Mouse (Mus musculus) large intestine, adult 2 months (tissue): ENCODE measurements around the gene Ncapd3. TPM values are rescaled to one million over a fixed set of nuclear protein-coding genes. Genes with fewer than 3 reads are reported as not detected.
A peak's percentile ranks its signal among the peaks of the same experiment; 100 is the strongest.

Source experiments
- DNase-seq: peaks from one replicate; pipeline ENCODE4 v3.0.0-alpha.2; 2012; ENCODE audit warnings: low read depth, low spot score
- WGBS: fragments of 180-500 bp; shearing (Covaris S2); methylation state at CpG from one replicate; pipeline ENCODE4 v1.1.7; 2018; 5-methylcytosine and 5-hydroxymethylcytosine counted together
- polyA plus RNA-seq: library from polyadenylated mRNA; depleted of rRNA; stranded (reverse); fragments of >200 nt; gene quantifications from 2 replicates; pipeline ENCODE4 v1.2.3, GENCODE M21; 2012; rRNA removed

The Ncapd3 gene
- 9.5 and 13.3 TPM in 2 replicates for polyA plus RNA-seq

DNA sequence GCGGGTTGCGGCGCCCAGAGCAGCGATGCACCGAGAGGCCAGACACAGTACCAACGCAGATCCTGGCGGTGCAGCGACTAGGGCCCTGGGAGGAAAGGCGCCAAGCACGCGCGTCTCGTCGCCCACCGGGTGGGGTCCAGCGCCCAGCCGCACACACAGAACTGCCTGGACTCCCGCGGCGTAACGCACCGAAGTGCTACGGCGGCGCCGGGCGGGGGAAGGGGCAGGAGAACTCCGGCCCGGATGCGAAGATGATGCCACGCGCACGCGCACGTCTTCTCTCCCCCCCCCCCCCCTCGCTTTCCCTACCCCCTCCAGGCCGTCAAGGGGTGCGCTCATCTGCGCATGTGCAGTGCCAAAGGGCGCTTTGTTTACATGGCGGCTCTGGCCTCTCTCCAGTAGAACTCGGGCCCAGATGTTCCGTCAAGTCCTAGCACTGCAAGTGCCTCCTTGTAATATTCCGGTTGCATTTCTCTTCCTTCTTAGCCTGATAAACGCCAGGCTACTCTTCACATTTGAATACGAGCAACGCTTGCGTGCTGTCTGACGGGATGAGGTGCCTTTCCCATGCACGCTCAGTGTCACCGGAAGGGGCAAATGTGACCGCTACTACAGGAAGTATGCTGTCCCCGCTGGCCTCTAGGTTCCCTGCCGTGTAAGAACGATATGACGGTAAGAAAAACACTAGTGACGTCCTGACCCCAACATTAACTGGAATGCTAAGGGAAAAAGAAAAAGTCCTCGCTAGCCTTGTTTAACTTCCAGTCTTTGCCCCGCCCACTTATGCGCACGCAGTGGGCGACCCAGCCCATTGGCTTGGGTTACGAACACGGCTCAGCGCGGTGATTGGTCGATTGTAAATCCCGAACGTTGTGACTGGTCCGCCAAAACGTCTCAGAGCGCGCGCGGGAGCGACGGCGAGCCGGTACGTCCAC lies at the start of gene Ncapd3, which contains the start of gene Vps26b:
Ncapd3 (plus strand) TSS at position 348 of the 935 bp plus-strand sequence.
Vps26b (minus strand) TSS at position 238 of the 935 bp plus-strand sequence.
- peak; percentile 91 for DNase-seq
- WGBS = under 1% methylated on average over 80 of the region's 80 CpGs

- DNase-seq = no peak
- 94% methylated on average over 2 of the region's 2 CpGs for WGBS
Measured at GRCm38 (mm10) chr9:26985090-26985613, 44.8 kb upstream of the Ncapd3 start.

DNA sequence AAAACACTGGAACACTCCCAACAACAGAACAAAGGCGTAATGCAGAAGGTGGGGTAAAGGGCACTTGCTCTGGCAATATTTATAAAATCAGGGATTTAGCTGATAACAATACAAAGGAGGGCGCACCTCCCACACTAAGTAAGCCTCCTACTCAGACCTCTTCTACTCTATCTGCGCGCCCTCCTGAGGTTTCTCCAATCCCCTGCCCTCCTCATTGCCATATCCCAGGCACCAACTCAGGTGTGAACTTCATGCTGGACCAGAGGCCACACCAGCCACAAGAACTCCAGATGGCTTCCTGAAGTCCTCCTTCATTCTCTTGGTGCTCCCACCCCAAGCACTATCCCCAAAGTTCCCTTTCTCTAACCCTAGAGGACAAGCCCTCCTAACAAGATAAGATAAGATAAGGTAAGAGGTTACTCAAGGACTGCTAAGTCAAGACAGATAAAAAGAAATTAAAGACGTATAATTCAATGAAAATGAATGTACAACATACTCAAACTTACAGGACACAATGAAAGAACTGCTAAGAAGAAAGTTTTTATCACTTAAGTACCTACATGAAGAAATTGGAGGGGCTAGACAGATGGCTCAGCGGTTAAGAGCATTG lies 44.2 kb upstream of the Ncapd3 start:
- 83% methylated on average over 6 of the region's 6 CpGs for WGBS
- no peak for DNase-seq

- no peak for DNase-seq
- WGBS = 86% methylated on average over 4 of the region's 4 CpGs
Measured at GRCm38 (mm10) chr9:26990181-26990580, 39.8 kb upstream of the Ncapd3 start.

DNA sequence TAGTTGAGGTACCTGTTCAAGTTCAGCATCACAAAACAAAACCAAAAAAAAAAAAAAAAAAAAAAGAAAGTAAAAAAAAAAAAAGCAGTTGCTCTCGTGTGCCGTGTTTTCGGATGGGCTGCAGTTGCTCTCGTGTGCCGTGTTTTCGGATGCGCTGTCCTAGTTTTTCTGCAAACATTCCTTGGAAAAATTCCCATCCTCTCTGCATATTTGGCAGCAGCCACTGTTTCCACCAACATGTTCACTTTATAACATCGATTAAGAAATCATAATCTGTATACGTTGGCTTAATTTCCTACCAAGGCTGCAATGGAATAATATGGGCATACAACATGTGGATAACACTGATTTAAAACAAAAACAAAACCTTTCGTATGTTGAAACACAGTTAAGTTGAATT lies 36.9 kb upstream of the Ncapd3 start:
- DNase-seq = no peak
- 71% methylated on average over 10 of the region's 10 CpGs for WGBS

DNA sequence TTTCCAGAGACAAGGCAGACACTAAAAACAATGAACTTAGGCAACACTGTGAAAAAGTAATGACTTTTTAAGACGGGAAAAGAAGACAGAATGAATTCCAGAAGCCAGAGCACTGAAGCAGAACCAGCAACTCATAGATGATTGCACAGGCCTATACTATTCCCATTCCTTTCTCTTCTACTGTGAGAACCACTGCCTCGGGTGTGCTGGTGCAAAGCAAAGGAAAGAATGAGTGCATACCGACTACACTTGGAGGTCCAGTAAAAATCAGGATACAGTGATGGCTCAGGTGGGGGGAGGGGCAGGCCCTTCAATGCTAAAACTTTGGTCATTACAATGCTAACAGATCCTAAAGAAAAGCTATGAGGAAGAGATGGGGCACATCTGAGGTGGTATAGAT lies 36.1 kb upstream of the Ncapd3 start:
- no peak for DNase-seq
- 80% methylated on average over 3 of the region's 3 CpGs for WGBS

- peak; percentile 37 for DNase-seq
- 68% methylated on average over 3 of the region's 3 CpGs for WGBS
Measured at GRCm38 (mm10) chr9:26997062-26997461, 32.9 kb upstream of the Ncapd3 start.

GRCm38 (mm10) chr9:26997501-26997900 lies 32.5 kb upstream of the Ncapd3 start:
- DNase-seq = no peak
- WGBS = 84% methylated on average over 2 of the region's 2 CpGs

DNA sequence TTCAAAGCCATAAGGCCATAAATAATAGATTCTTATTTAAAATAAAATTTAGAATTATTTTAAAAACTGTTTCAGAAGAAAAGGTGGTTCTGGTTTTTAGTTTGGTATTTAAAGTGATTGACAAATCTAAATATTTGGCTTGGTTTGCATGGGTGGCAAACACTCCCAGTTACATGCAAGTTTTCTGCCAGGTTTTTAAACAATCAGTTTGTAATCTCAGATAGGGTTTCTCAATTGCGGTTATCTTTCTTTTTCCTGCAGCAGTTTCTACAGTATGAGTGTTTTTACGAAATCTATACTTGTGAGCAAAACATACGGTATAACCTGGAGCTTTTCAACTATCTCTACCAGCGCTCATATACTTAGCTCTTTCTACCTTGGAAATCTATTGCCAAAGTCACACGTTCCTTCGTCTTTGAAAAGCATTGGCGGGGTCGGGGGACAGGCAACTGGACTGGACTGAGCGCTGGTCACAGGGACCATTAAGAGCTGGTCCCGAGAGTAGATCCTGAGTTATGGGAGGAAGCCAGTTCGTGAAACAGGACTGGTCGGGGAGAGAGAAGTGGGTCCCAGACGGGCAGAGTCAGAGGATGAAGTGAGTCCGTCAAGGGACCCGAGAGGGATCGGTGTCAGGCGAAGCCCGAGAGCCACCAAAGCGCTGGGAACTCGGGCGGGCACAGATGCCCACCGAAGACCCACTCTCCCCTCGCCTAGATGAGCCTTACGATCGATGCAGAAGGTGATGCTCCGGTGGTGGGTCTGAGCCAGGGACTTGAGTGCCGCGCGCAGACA lies 31.1 kb upstream of the Ncapd3 start:
- WGBS = 1% methylated on average over 29 of the region's 29 CpGs
- DNase-seq = peak; percentile 21

GRCm38 (mm10) chr9:26999461-27000395 lies 30.2 kb upstream of the Ncapd3 start, which contains the start of the genes Acad8 and Thyn1:
Gene Acad8, minus strand, starts transcription at chr9:26999566.
Gene Thyn1, plus strand, starts transcription at chr9:26999710.
- 1% methylated on average over 35 of the region's 35 CpGs for WGBS
- DNase-seq = peak; percentile 88

- no peak for DNase-seq
- 87% methylated on average over 3 of the region's 3 CpGs for WGBS
Measured at GRCm38 (mm10) chr9:27005231-27005630, 24.7 kb upstream of the Ncapd3 start.

- WGBS = 81% methylated on average over 1 of the region's 1 CpGs
- DNase-seq = no peak
Measured at GRCm38 (mm10) chr9:27005933-27006332, 24.0 kb upstream of the Ncapd3 start.

- no peak for DNase-seq
- WGBS = 89% methylated on average over 5 of the region's 5 CpGs
Measured at GRCm38 (mm10) chr9:27006866-27007265, 23.1 kb upstream of the Ncapd3 start.

DNA sequence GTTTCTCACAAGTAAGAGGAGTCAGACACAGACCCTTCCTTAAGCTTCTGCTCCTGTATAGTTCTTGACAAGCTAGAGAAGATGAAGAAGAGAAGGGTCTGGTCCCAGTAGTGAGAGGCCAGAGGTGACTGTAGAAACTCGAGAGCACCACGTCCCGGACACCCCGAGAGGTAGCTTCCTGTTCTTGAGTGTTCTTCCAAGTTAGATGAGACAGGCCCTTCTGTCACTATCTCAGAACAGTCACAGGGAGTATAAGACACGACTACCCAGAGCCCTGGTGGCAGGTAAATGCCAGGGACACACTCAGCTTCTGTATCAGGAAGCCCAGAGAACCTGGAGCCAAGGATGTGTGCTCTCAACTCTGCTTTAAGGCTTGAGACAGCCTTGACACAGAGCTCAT lies 20.7 kb upstream of the Ncapd3 start:
- no peak for DNase-seq
- WGBS = 85% methylated on average over 5 of the region's 5 CpGs

- whole genome bisulfite sequencing = 85% methylated on average over 4 of the region's 4 CpGs
- DNase-seq = no peak
Measured at GRCm38 (mm10) chr9:27011572-27011971, 18.4 kb upstream of the Ncapd3 start.

DNA sequence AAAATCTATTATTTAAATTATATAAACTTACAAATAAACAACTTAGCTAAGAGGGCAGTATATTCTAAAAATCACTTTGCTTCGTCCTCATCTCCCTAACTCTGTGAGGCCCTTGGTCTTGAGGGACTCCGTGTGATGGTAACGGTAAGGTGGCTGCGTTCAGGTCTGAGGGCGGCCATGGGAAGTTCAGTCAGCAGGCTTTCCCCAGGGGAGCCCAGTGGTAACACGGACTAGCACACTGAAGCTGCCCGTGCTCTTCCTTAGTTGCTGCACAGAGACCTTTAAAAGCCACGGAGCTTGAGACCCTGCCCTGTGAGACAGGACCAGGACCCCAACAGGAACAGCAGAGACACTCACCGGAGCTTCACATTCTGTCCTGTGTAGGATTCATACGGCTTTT lies 11.0 kb upstream of the Ncapd3 start:
- DNase-seq = no peak
- 94% methylated on average over 10 of the region's 10 CpGs for WGBS

DNA sequence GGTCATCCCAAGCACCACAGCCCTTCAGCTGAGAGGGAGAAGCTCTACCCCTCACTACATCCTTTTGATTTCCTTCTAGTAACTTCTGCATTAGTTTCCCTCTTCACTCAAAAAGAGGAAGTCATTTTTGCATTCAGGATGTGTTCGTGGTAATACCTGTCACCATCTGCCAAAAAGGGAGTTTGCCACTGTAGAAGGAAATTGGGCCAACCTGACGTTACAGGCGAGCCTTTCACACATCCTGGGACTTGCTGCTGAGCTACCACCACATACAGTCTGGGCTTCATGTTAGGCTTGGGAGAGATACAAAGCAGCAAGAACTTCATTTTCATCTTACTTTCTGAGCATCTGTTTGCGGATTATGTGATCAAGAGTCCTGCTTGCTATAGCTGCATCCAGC lies 6.3 kb upstream of the Ncapd3 start:
- DNase-seq = no peak
- WGBS = 67% methylated on average over 4 of the region's 4 CpGs

GRCm38 (mm10) chr9:27026708-27027107 lies 3.3 kb upstream of the Ncapd3 start:
- DNase-seq = no peak
- 43% methylated on average over 1 of the region's 1 CpGs for WGBS
